Mouse (Mus musculus): Measurements from ENCODE around the gene Hist1h4a. TPM values are rescaled to one million over a fixed set of nuclear protein-coding genes. Genes with fewer than 3 reads are reported as not detected.

Hist1h4a gene
- polyA plus RNA-seq, 1 experiment from 2014 or later, result 0.48 TPM

Other genes with a start within 250 kb of the Hist1h4a start
- gene Hist1h4h, start 230.2 kb downstream of the Hist1h4a start, polyA plus RNA-seq (2015; fragmentation: Nextera tagmentation; extraction: Ambion mirVana), result 4.6 and 4.8 TPM in 2 replicates
- 6.7 TPM in 1 of 2 replicates, not detected in the other for gene Hist1h2af, start 227.3 kb downstream of the Hist1h4a start, polyA plus RNA-seq (2015; fragmentation: Nextera tagmentation; extraction: Ambion mirVana)
- 6.1 and 6.2 TPM in 2 replicates for gene Hist1h3g, start 225.8 kb downstream of the Hist1h4a start, polyA plus RNA-seq (2015; fragmentation: Nextera tagmentation; extraction: Ambion mirVana)
- gene Hist1h2bh, start 217.8 kb downstream of the Hist1h4a start, polyA plus RNA-seq (2015; fragmentation: Nextera tagmentation; extraction: Ambion mirVana), result 1.1 and 1.3 TPM in 2 replicates
- 0.45 and 0.97 TPM in 2 replicates for gene Hist1h3f, start 217.2 kb downstream of the Hist1h4a start, polyA plus RNA-seq (2015; fragmentation: Nextera tagmentation; extraction: Ambion mirVana)
- 0.88 and 1.0 TPM in 2 replicates for gene Hist1h4f, start 209.6 kb downstream of the Hist1h4a start, polyA plus RNA-seq (2015; fragmentation: Nextera tagmentation; extraction: Ambion mirVana)
- gene Hist1h1d, start 208.0 kb downstream of the Hist1h4a start, polyA plus RNA-seq (2015; fragmentation: Nextera tagmentation; extraction: Ambion mirVana), result 0.46 and 0.64 TPM in 2 replicates
- 3.5 and 4.3 TPM in 2 replicates for gene Hist1h3e, start 198.9 kb downstream of the Hist1h4a start, polyA plus RNA-seq (2015; fragmentation: Nextera tagmentation; extraction: Ambion mirVana)
- gene Hist1h2ae, start 190.0 kb downstream of the Hist1h4a start, polyA plus RNA-seq (2015; fragmentation: Nextera tagmentation; extraction: Ambion mirVana), result 76.9 and 89.5 TPM in 2 replicates
- 7.1 and 11.5 TPM in 2 replicates for gene Hist1h2bg, start 189.8 kb downstream of the Hist1h4a start, polyA plus RNA-seq (2015; fragmentation: Nextera tagmentation; extraction: Ambion mirVana)
- gene Hist1h2bf, start 187.0 kb downstream of the Hist1h4a start, polyA plus RNA-seq (2015; fragmentation: Nextera tagmentation; extraction: Ambion mirVana), result 4.2 and 4.5 TPM in 2 replicates
- gene Hist1h2ad, start 186.8 kb downstream of the Hist1h4a start, polyA plus RNA-seq (2015; fragmentation: Nextera tagmentation; extraction: Ambion mirVana), result 1.8 and 3.0 TPM in 2 replicates
- gene Hist1h3d, start 185.5 kb downstream of the Hist1h4a start, polyA plus RNA-seq (2015; fragmentation: Nextera tagmentation; extraction: Ambion mirVana), result 5.2 and 6.2 TPM in 2 replicates
- gene Hist1h4d, start 179.6 kb downstream of the Hist1h4a start, polyA plus RNA-seq (2015; fragmentation: Nextera tagmentation; extraction: Ambion mirVana), result 98.7 and 101 TPM in 2 replicates
- 1.6 and 2.0 TPM in 2 replicates for gene Hist1h2be, start 140.1 kb downstream of the Hist1h4a start, polyA plus RNA-seq (2015; fragmentation: Nextera tagmentation; extraction: Ambion mirVana)
- gene Hist1h1e, start 138.7 kb downstream of the Hist1h4a start, polyA plus RNA-seq (2015; fragmentation: Nextera tagmentation; extraction: Ambion mirVana), result 17.6 and 21.2 TPM in 2 replicates
- gene Hist1h2ac, start 77.3 kb downstream of the Hist1h4a start, polyA plus RNA-seq (2015; fragmentation: Nextera tagmentation; extraction: Ambion mirVana), result 1.3 and 1.5 TPM in 2 replicates
- gene Hist1h2bc, start 77.0 kb downstream of the Hist1h4a start, polyA plus RNA-seq (2015; fragmentation: Nextera tagmentation; extraction: Ambion mirVana), result 79.3 and 89.9 TPM in 2 replicates
- gene Hist1h1t, start 65.4 kb downstream of the Hist1h4a start, polyA plus RNA-seq (2015; fragmentation: Nextera tagmentation; extraction: Ambion mirVana), result not detected in 2 replicates
- 4.7 and 5.7 TPM in 2 replicates for gene Hist1h4c, start 62.8 kb downstream of the Hist1h4a start, polyA plus RNA-seq (2015; fragmentation: Nextera tagmentation; extraction: Ambion mirVana)
- gene Hfe, start 50.4 kb downstream of the Hist1h4a start, polyA plus RNA-seq (2015; fragmentation: Nextera tagmentation; extraction: Ambion mirVana), result 6.4 and 7.9 TPM in 2 replicates
- gene Hist1h1c, start 22.4 kb downstream of the Hist1h4a start, polyA plus RNA-seq (2015; fragmentation: Nextera tagmentation; extraction: Ambion mirVana), result 32.4 and 36.0 TPM in 2 replicates
- gene Hist1h3c, start 15.6 kb downstream of the Hist1h4a start, polyA plus RNA-seq (2015; fragmentation: Nextera tagmentation; extraction: Ambion mirVana), result 4.4 and 7.7 TPM in 2 replicates
- gene Hist1h2bb, start 14.5 kb downstream of the Hist1h4a start, polyA plus RNA-seq (2015; fragmentation: Nextera tagmentation; extraction: Ambion mirVana), result 2.4 and 3.8 TPM in 2 replicates
- 39.8 and 44.9 TPM in 2 replicates for gene Hist1h2ab, start 10.1 kb downstream of the Hist1h4a start, polyA plus RNA-seq (2015; fragmentation: Nextera tagmentation; extraction: Ambion mirVana)
- gene Hist1h3b, start 9.0 kb downstream of the Hist1h4a start, polyA plus RNA-seq (2015; fragmentation: Nextera tagmentation; extraction: Ambion mirVana), result 6.4 and 9.2 TPM in 2 replicates
- gene Hist1h4b, start 4.2 kb downstream of the Hist1h4a start, polyA plus RNA-seq (2015; fragmentation: Nextera tagmentation; extraction: Ambion mirVana), result 3.8 and 5.5 TPM in 2 replicates
- 4.3 and 6.4 TPM in 2 replicates for gene Hist1h3a, start 1.2 kb upstream of the Hist1h4a start, polyA plus RNA-seq (2015; fragmentation: Nextera tagmentation; extraction: Ambion mirVana)
- gene Hist1h1a, start 2.4 kb upstream of the Hist1h4a start, polyA plus RNA-seq (2015; fragmentation: Nextera tagmentation; extraction: Ambion mirVana), result 1.2 and 2.2 TPM in 2 replicates
- gene Trim38, start 8.7 kb upstream of the Hist1h4a start, polyA plus RNA-seq (2015; fragmentation: Nextera tagmentation; extraction: Ambion mirVana), result not detected in 2 replicates
- 0.10 TPM in 1 of 2 replicates, not detected in the other for gene Slc17a2, start 45.8 kb upstream of the Hist1h4a start, polyA plus RNA-seq (2015; fragmentation: Nextera tagmentation; extraction: Ambion mirVana)
- 0.13 and 0.35 TPM in 2 replicates for gene Slc17a3, start 78.2 kb upstream of the Hist1h4a start, polyA plus RNA-seq (2015; fragmentation: Nextera tagmentation; extraction: Ambion mirVana)
- 0.35 and 0.55 TPM in 2 replicates for gene Slc17a1, start 106.5 kb upstream of the Hist1h4a start, polyA plus RNA-seq (2015; fragmentation: Nextera tagmentation; extraction: Ambion mirVana)
- 17.0 and 19.6 TPM in 2 replicates for gene Slc17a4, start 153.8 kb upstream of the Hist1h4a start, polyA plus RNA-seq (2015; fragmentation: Nextera tagmentation; extraction: Ambion mirVana)
- gene Hist1h2ba, start 172.9 kb upstream of the Hist1h4a start, polyA plus RNA-seq (2015; fragmentation: Nextera tagmentation; extraction: Ambion mirVana), result not detected in 2 replicates
- not detected in 2 replicates for gene Hist1h2aa, start 173.2 kb upstream of the Hist1h4a start, polyA plus RNA-seq (2015; fragmentation: Nextera tagmentation; extraction: Ambion mirVana)
- gene Scgn, start 230.0 kb upstream of the Hist1h4a start, polyA plus RNA-seq (2015; fragmentation: Nextera tagmentation; extraction: Ambion mirVana), result 7.5 and 8.8 TPM in 2 replicates